Comparison of ENCODE assay signal across 8 mouse cellular contexts in genomic region chr12:65172959-65173358, GRCm38 (mm10). TPM values are rescaled to one million over a fixed set of nuclear protein-coding genes. Genes with fewer than 3 reads are reported as not detected.
A peak's percentile ranks its signal among the peaks of the same experiment; 100 is the strongest.
DNase-seq lines count a peak whose midpoint lies in the region; ATAC-seq lines count a peak whose summit lies in the region.
"Not testable (repeated sequence)": the region's sequence is repeated elsewhere in the genome, so short reads cannot be mapped to it uniquely, and the experiment has no call there.

No protein-coding gene starts in this region.

- H3K36me3 ChIP-seq in embryonic facial prominence, embryonic 15.5 days; heart, embryonic 11.5 days (ENCODE audit: control insufficient read depth, insufficient read depth, low read length): not testable (repeated sequence)

- H3K27ac ChIP-seq in embryonic facial prominence, embryonic 15.5 days (replicated peaks), result peak overlapping the region; percentile 98
- H3K27ac ChIP-seq in heart, embryonic 11.5 days (ENCODE audit: low read depth, low read length), result peak overlapping the region; percentile 91

- H3K4me3 ChIP-seq in embryonic facial prominence, embryonic 15.5 days (replicated peaks), result peak overlapping the region; percentile 91
- H3K4me3 ChIP-seq in heart, embryonic 11.5 days (ENCODE audit: low read depth, low read length), result peak overlapping the region; percentile 92

- H3K4me2 ChIP-seq in embryonic facial prominence, embryonic 15.5 days (replicated peaks), result peak overlapping the region; percentile 51
- peak overlapping the region; percentile 65 for H3K4me2 ChIP-seq in heart, embryonic 11.5 days

- H3K9me3 ChIP-seq in embryonic facial prominence, embryonic 15.5 days (replicated peaks); heart, embryonic 11.5 days (replicated peaks; ENCODE audit: control insufficient read depth, low read length): not testable (repeated sequence)

- peak; percentile 40 for ATAC-seq in embryonic facial prominence, embryonic 15.5 days (ENCODE audit: insufficient number of reproducible peaks, low FRiP score, low TSS enrichment, low read depth)
- peak; percentile 28; the same call in 1 of the 2 replicates for ATAC-seq in heart, embryonic 11.5 days (replicated peaks; ENCODE audit: insufficient number of reproducible peaks, low FRiP score, low TSS enrichment)
- peak; percentile 11 for ATAC-seq in megakaryocyte, adult 5-6 weeks (ENCODE audit: poor library complexity, severe bottlenecking)

- H3K27me3 ChIP-seq in embryonic facial prominence, embryonic 15.5 days; heart, embryonic 11.5 days (ENCODE audit: control insufficient read depth, insufficient read depth, low read length): not testable (repeated sequence)

- DNase-seq in adrenal gland, postnatal 10 days, result peak; percentile 61
- DNase-seq in kidney, adult 8-10 months, result peak; percentile 43 to 55
- DNase-seq in left cerebral cortex, postnatal 36 days (ENCODE audit: low spot score in 2 of 2), result peak; percentile 46 to 52
- DNase-seq in right cerebral cortex, postnatal 14 days, result peak; percentile 44
- DNase-seq in thymus, postnatal 4 days, result peak; percentile 73

- 26% methylated on average over 8 of the region's 8 CpGs for WGBS in embryonic facial prominence, embryonic 15.5 days
- 23% methylated on average over 8 of the region's 8 CpGs for WGBS in heart, embryonic 11.5 days (ENCODE audit: insufficient replicate concordance)

- not testable (repeated sequence) for H3K9ac ChIP-seq in embryonic facial prominence, embryonic 15.5 days
- peak overlapping the region; percentile 89; the same call in 1 of the 2 replicates for H3K9ac ChIP-seq in heart, embryonic 11.5 days (ENCODE audit: low read depth, low read length)

- intact Hi-C loops in left cerebral cortex, postnatal 36 days (cut with DNase I), result not testable (repeated sequence)

- not testable (repeated sequence) for H3K4me1 ChIP-seq in embryonic facial prominence, embryonic 15.5 days; heart, embryonic 11.5 days (ENCODE audit: control insufficient read depth, insufficient read depth, low read length)

RNA-seq across cellular contexts. Expression of gene Mis18bp1, which starts 0.6 kb away (rescaled TPM):
- total RNA-seq in adrenal gland, postnatal 10 days (2021), result 1 to 10 TPM; 4.8 to 7.4 TPM
- 43.0 and 43.3 TPM in 2 replicates for polyA plus RNA-seq in embryonic facial prominence, embryonic 15.5 days (2015; fragmentation: Nextera tagmentation; extraction: Ambion mirVana)
- polyA plus RNA-seq in heart, embryonic 11.5 days (2014; fragmentation: Nextera tagmentation; extraction: Ambion mirVana), result 37.2 and 42.7 TPM in 2 replicates
- under 1 TPM; 0.64 to 0.88 TPM for total RNA-seq in left cerebral cortex, postnatal 36 days (2021)
- total RNA-seq in megakaryocyte, adult 5-6 weeks (2015), result 69.1 and 72.2 TPM in 2 replicates
- 63.1 and 69.6 TPM in 2 replicates for total RNA-seq in megakaryocyte, adult 5-6 weeks (2017)

RNA-seq across cellular contexts. Expression of gene Wdr20rt, which starts 52.4 kb away (rescaled TPM):
- not detected for total RNA-seq in adrenal gland, postnatal 10 days (2021)
- polyA plus RNA-seq in embryonic facial prominence, embryonic 15.5 days (2015; fragmentation: Nextera tagmentation; extraction: Ambion mirVana), result 0.09 and 0.11 TPM in 2 replicates
- polyA plus RNA-seq in heart, embryonic 11.5 days (2014; fragmentation: Nextera tagmentation; extraction: Ambion mirVana), result not detected in 2 replicates
- total RNA-seq in left cerebral cortex, postnatal 36 days (2021), result not detected
- total RNA-seq in megakaryocyte, adult 5-6 weeks (2015), result not detected in 2 replicates
- total RNA-seq in megakaryocyte, adult 5-6 weeks (2017), result not detected in 2 replicates

Comparison
In these comparisons a context has a peak if more than half of its experiments do, and no peak if none do; other contexts are left out.
1. Peak in every context shown above with its lines: DNase-seq, ATAC-seq, H3K4me3 ChIP-seq and H3K27ac ChIP-seq.
2. RNA of gene Mis18bp1, which starts 0.6 kb away (total RNA-seq): 63.1 to 72.2 TPM in megakaryocyte, adult 5-6 weeks; 4.8 to 7.4 TPM in adrenal gland, postnatal 10 days and 0.64 to 0.88 TPM in left cerebral cortex, postnatal 36 days; every median in the first group is over 4 times any median in the second.